Mouse (Mus musculus) lung, adult 2 months (tissue): ENCODE measurements around the gene Csrp3.

ENCODE experiments used
- CTCF ChIP-seq: fragments of 200-500 bp; IDR thresholded peaks from 2 replicates; pipeline ENCODE4 v1.5.1; 2011; ENCODE audit warnings: mild to moderate bottlenecking, low read length, control low read depth; ENCODE audit not compliant: insufficient read depth
- POLR2A ChIP-seq: fragments of 200-500 bp; IDR thresholded peaks from 2 replicates; pipeline ENCODE4 v1.6.1; 2011; ENCODE audit warnings: low read depth, mild to moderate bottlenecking, control low read depth, low read length, borderline replicate concordance; ENCODE audit errors: extremely low read depth

DNA sequence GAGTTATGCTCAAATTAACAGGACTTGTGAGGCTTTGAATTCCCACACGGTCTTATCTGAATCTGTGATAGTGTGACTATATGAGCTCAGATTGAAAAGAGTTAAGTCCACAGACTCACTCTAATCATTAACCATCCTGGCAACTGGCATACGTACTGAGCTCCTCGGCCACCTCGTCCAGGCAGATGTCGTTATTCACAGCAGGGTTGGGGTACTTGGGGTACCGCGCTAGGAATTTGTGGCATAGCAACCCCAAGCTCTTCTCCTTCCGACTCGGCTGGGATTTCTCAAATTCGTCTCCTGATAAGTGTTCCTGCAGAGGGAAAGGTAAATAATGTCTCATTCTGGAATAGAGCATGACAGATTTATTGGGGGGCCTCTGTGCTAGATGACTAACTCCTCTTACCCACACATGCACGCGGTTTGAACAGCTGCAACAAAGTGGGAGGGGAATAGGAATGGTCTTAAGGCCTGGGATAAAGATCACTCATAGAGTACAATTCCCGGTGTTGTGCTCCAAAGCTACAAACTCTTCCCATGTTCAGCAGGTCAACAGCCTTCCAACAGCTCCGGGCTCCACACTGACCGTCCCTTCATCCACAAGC lies 30.1 kb upstream of the Csrp3 start:
- TF ChIP-seq POLR2A (no peak), CTCF (no peak)
